Mouse (Mus musculus): ENCODE measurements around the gene Mia. TPM values are rescaled to one million over a fixed set of nuclear protein-coding genes. Genes with fewer than 3 reads are reported as not detected.

Mia gene
- polyA plus RNA-seq, 2 experiments, result 0.52 to 0.67 TPM

DNA sequence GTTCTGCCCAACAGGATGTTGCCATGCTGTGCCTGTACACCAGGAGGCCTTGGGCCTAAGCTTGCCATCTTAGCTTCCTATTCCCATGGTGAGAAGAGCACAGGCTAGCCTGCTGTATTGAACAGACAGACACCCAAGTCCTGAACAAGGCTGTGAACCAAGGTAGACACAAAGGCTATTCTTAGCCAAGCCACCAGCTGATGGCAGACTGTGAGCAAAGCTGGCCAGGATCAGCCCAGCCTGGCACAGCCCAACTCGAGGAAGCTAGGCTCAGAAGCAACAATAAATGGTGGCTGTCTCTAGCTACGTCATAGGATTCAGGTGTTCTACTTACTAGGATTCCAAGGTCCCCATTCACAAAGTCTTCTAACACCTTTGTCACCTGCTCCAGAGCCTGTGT, 31.7 kb upstream of the Mia start:
- H3K36me3 ChIP-seq (replicated peaks; ENCODE audit: control insufficient read depth, insufficient read depth, low read depth), result peaks cover 2% of the 10 kb centered on the region
- TF ChIP-seq EP300 (IDR thresholded peaks at IDR 0.05; ENCODE audit: low read depth) (no peak), CTCF (IDR thresholded peaks at IDR 0.05; ENCODE audit: low read depth) (no peak)
- H3K9me3 ChIP-seq (ENCODE audit: control insufficient read depth, low read length), result no peaks in the 10 kb centered on the region
- no peak overlapping the region for H3K9ac ChIP-seq (replicated peaks)
- H3K27me3 ChIP-seq (ENCODE audit: control insufficient read depth, insufficient read depth, low read length), result no peaks in the 10 kb centered on the region
- no peak for ATAC-seq (ENCODE audit: insufficient read depth)
- 77% methylated on average over 2 of the region's 2 CpGs for WGBS (ENCODE audit: insufficient replicate concordance)
- no peak for DNase-seq (ENCODE audit: low read depth in 3 of 3, low spot score in 3 of 3)
- H3K4me1 ChIP-seq (replicated peaks; ENCODE audit: control insufficient read depth in 2 of 2, insufficient read depth in 2 of 2, low read length in 1 of 2), result no peaks in the 10 kb centered on the region
- no peak overlapping the region for H3K4me2 ChIP-seq (ENCODE audit: low read depth)
- H3K4me3 ChIP-seq (ENCODE audit: insufficient read depth in 1 of 2, low read depth in 2 of 2, low read length in 2 of 2), result no peak overlapping the region
- no peak overlapping the region for H3K27ac ChIP-seq

DNA sequence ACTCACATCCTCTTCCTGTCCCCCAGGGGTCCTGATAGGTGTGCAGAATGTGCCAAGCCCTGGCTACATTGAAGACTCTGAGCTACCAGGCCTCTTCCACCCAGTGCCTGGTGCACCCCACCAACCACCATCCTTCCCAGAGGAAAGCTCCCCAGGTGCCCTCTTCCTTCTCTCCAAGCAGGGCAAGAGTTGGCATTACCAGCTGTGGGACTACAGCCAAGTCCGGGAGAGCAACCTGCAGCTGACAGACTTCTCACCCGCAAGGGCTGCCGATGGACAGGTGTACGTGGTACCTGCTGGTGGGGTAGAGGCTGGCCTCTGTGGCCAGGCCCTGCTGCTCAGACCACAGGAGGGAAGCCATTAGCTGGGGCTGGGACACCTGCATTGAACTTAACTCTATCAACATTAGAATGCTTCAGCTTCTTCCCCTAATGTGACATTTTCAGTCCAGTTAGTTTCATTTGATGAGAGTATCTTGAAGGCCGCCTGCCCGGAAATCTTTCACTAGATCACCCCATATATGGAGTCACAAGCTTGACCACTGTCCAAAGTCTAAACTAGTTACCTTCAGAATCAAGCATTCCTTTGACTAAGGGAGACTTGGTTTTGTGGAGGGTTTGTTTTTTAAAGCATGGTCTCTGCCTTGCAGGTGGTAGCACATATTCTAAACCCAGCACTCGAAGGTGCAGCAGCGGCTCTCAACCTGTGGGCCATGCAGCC, 22.9 kb upstream of the Mia start:
- no peak for TF ChIP-seq CTCF (IDR thresholded peaks at IDR 0.05; ENCODE audit: low read depth)
- TF ChIP-seq EP300 (IDR thresholded peaks at IDR 0.05; ENCODE audit: low read depth), result no peak
- H3K4me1 ChIP-seq (replicated peaks; ENCODE audit: control insufficient read depth in 2 of 2, insufficient read depth in 2 of 2, low read length in 1 of 2), result no peaks in the 10 kb centered on the region
- no peaks in the 10 kb centered on the region for H3K9me3 ChIP-seq (ENCODE audit: control insufficient read depth, low read length)
- H3K36me3 ChIP-seq (replicated peaks; ENCODE audit: control insufficient read depth, insufficient read depth, low read depth), result no peaks in the 10 kb centered on the region
- no peaks in the 10 kb centered on the region for H3K27me3 ChIP-seq (ENCODE audit: control insufficient read depth, insufficient read depth, low read length)
- no peak overlapping the region for H3K9ac ChIP-seq (replicated peaks)
- no peak overlapping the region for H3K4me3 ChIP-seq (ENCODE audit: insufficient read depth in 1 of 2, low read depth in 2 of 2, low read length in 2 of 2)
- 79% methylated on average over 8 of the region's 8 CpGs for WGBS (ENCODE audit: insufficient replicate concordance)
- DNase-seq (ENCODE audit: low read depth in 3 of 3, low spot score in 3 of 3), result no peak
- H3K27ac ChIP-seq, result no peak overlapping the region
- ATAC-seq (ENCODE audit: insufficient read depth), result no peak
- H3K4me2 ChIP-seq (ENCODE audit: low read depth), result no peak overlapping the region

DNA sequence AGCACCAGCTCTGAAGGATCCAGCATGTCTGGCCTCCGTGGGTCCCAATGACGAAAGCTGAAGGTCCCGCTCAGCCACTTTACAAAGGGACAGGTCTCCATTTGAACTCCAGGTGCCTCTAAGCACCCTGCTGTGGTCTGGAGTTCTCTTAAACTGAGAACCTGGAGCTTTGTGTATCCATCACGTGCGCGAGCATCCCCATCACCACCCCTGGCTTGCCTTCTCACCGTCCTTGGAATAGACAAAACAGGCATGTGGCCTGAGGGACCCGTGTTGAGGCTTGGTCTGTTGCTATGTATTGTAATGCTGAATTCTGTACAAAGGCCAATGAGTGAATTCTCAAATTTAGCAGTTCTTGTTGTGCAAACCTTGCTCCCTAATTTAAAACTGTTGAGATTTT, 17.8 kb upstream of the Mia start:
- TF ChIP-seq CTCF (IDR thresholded peaks at IDR 0.05; ENCODE audit: low read depth) (no peak), EP300 (IDR thresholded peaks at IDR 0.05; ENCODE audit: low read depth) (no peak)
- ATAC-seq (ENCODE audit: insufficient read depth) (no peak), DNase-seq (ENCODE audit: low read depth in 3 of 3, low spot score in 3 of 3) (no peak)
- peaks cover 2% of the 10 kb centered on the region for H3K36me3 ChIP-seq (replicated peaks; ENCODE audit: control insufficient read depth, insufficient read depth, low read depth)
- H3K9me3 ChIP-seq (ENCODE audit: control insufficient read depth, low read length), result no peaks in the 10 kb centered on the region
- H3K27ac ChIP-seq, result no peak overlapping the region
- H3K27me3 ChIP-seq (ENCODE audit: control insufficient read depth, insufficient read depth, low read length), result no peaks in the 10 kb centered on the region
- H3K4me2 ChIP-seq (ENCODE audit: low read depth), result no peak overlapping the region
- H3K9ac ChIP-seq (replicated peaks), result no peak overlapping the region
- no peak overlapping the region for H3K4me3 ChIP-seq (ENCODE audit: insufficient read depth in 1 of 2, low read depth in 2 of 2, low read length in 2 of 2)
- WGBS (ENCODE audit: insufficient replicate concordance), result 85% methylated on average over 8 of the region's 8 CpGs
- peaks cover 11 to 16% of the 10 kb centered on the region in 2 experiments for H3K4me1 ChIP-seq (replicated peaks; ENCODE audit: control insufficient read depth in 2 of 2, insufficient read depth in 2 of 2, low read length in 1 of 2)

DNA sequence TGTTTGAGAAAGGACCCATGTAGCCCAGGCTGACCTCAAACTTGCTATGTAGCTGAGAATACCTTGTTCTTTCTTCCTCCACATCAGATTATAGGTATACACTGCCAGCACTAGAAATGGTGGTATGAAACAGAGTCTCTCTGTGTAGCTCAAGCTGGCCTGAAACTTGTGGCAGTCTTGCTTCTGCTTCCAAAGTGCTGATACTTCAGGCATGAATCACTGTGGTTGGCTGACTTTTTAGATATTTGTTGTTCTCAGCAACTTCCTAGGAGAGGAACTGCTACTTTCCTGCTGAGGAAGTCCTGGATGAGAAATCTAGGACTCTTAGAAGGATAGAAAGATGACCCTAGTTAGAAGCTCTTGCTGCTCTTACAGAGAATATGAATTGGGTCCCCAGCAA, 17.4 kb upstream of the Mia start:
- TF ChIP-seq CTCF (IDR thresholded peaks at IDR 0.05; ENCODE audit: low read depth), result no peak
- no peak for TF ChIP-seq EP300 (IDR thresholded peaks at IDR 0.05; ENCODE audit: low read depth)
- no peak overlapping the region for H3K4me2 ChIP-seq (ENCODE audit: low read depth)
- H3K36me3 ChIP-seq (replicated peaks; ENCODE audit: control insufficient read depth, insufficient read depth, low read depth), result peaks cover 6% of the 10 kb centered on the region
- H3K4me1 ChIP-seq (replicated peaks; ENCODE audit: control insufficient read depth in 2 of 2, insufficient read depth in 2 of 2, low read length in 1 of 2), result peaks cover 11 to 16% of the 10 kb centered on the region in 2 experiments
- H3K9me3 ChIP-seq (ENCODE audit: control insufficient read depth, low read length), result no peaks in the 10 kb centered on the region
- no peak for DNase-seq (ENCODE audit: low read depth in 3 of 3, low spot score in 3 of 3)
- no peak overlapping the region for H3K9ac ChIP-seq (replicated peaks)
- H3K27ac ChIP-seq, result no peak overlapping the region
- no peaks in the 10 kb centered on the region for H3K27me3 ChIP-seq (ENCODE audit: control insufficient read depth, insufficient read depth, low read length)
- no peak overlapping the region for H3K4me3 ChIP-seq (ENCODE audit: insufficient read depth in 1 of 2, low read depth in 2 of 2, low read length in 2 of 2)
- ATAC-seq (ENCODE audit: insufficient read depth), result no peak

DNA sequence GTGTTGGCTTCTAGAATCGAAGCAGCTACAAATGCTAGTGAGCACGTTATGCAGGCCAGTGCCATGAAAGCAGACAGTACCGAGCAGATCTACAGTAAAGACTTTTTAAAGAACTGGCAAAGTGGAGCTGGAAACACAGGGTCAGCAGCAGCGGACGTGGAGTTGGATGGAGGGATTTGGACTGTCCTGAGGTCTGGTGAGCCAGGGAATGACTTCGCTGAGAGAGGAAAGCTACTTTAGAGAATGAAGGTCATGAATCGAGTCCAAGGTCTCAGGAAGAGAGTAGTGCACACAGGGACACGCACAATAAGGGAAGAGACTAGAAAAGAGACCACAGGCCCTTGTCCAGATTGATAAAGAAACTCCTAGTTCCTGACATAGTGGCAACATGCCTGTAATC, 16.7 kb upstream of the Mia start:
- no peaks in the 10 kb centered on the region for H3K27me3 ChIP-seq (ENCODE audit: control insufficient read depth, insufficient read depth, low read length)
- H3K4me3 ChIP-seq (ENCODE audit: insufficient read depth in 1 of 2, low read depth in 2 of 2, low read length in 2 of 2), result no peak overlapping the region
- H3K36me3 ChIP-seq (replicated peaks; ENCODE audit: control insufficient read depth, insufficient read depth, low read depth), result peaks cover 11% of the 10 kb centered on the region
- H3K9me3 ChIP-seq (ENCODE audit: control insufficient read depth, low read length), result no peaks in the 10 kb centered on the region
- H3K9ac ChIP-seq (replicated peaks), result no peak overlapping the region; the same call in 1 of the 2 replicates
- peaks cover 11 to 16% of the 10 kb centered on the region in 2 experiments for H3K4me1 ChIP-seq (replicated peaks; ENCODE audit: control insufficient read depth in 2 of 2, insufficient read depth in 2 of 2, low read length in 1 of 2)
- no peak overlapping the region for H3K27ac ChIP-seq
- 74% methylated on average over 8 of the region's 8 CpGs for WGBS (ENCODE audit: insufficient replicate concordance)
- TF ChIP-seq EP300 (IDR thresholded peaks at IDR 0.05; ENCODE audit: low read depth) (no peak), CTCF (IDR thresholded peaks at IDR 0.05; ENCODE audit: low read depth) (no peak)
- no peak for DNase-seq (ENCODE audit: low read depth in 3 of 3, low spot score in 3 of 3)
- no peak overlapping the region for H3K4me2 ChIP-seq (ENCODE audit: low read depth)
- no peak for ATAC-seq (ENCODE audit: insufficient read depth)
